9 mouse cellular contexts compared by ENCODE assay signal in the genomic region with DNA sequence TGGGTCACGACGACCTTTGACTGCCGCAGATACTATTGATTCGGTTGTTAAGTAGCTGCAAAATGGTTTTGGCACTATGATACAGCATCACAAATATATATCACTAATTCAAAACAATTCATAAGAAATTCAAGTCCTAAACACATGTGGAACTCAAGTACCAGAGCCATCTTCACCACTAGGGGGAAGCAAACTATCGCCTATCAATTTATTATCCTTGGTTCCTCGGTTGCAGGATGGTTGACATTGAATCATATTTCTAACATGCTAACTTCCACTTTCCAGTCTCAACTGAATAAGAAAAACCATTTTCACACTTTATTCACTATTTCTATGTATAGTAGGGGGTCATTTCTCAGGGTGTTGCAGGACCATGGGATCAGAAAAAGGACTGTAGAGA. TPM values are rescaled to one million over a fixed set of nuclear protein-coding genes. Genes with fewer than 3 reads are reported as not detected.
DNase-seq lines count a peak whose midpoint lies in the region; ATAC-seq and TF ChIP-seq lines count a peak whose summit lies in the region.
"Had no signal": no experiment of that assay in that cellular context is flagged by ENCODE, and none has a peak within 500 bp of the region (broad histone marks: within the 10 kb centered on the region; RNA-seq: fewer than 3 reads in every experiment).

No protein-coding gene starts in this region.

- H3K9ac ChIP-seq in hindbrain, postnatal 0 days (replicated peaks; ENCODE audit: low read length), result no peak overlapping the region
- H3K9ac ChIP-seq in liver, embryonic 14.5 days (replicated peaks), result no peak overlapping the region

- no peaks in the 10 kb centered on the region for H3K4me1 ChIP-seq in hindbrain, postnatal 0 days (ENCODE audit: insufficient read depth, low read length)
- no peaks in the 10 kb centered on the region for H3K4me1 ChIP-seq in liver, embryonic 14.5 days (replicated peaks; ENCODE audit: control insufficient read depth in 2 of 2, insufficient read depth in 2 of 2, low read length in 1 of 2)

- WGBS in hindbrain, postnatal 0 days, result 27% methylated on average over 6 of the region's 6 CpGs
- 21% methylated on average over 6 of the region's 6 CpGs for WGBS in liver, embryonic 14.5 days (ENCODE audit: insufficient replicate concordance)

- no peaks in the 10 kb centered on the region for H3K36me3 ChIP-seq in hindbrain, postnatal 0 days (ENCODE audit: insufficient read depth, low read length)
- H3K36me3 ChIP-seq in liver, embryonic 14.5 days (replicated peaks; ENCODE audit: control insufficient read depth, insufficient read depth, low read depth), result no peaks in the 10 kb centered on the region

- H3K9me3 ChIP-seq in hindbrain, postnatal 0 days (ENCODE audit: low read length), result no peaks in the 10 kb centered on the region
- no peaks in the 10 kb centered on the region for H3K9me3 ChIP-seq in liver, embryonic 14.5 days (ENCODE audit: control insufficient read depth, low read length)

- ATAC-seq in Patski, result no peak
- ATAC-seq in hindbrain, postnatal 0 days, result peak; percentile 62; the same call in 1 of the 2 replicates
- ATAC-seq in liver, embryonic 14.5 days (ENCODE audit: insufficient read depth), result no peak

- H3K27me3 ChIP-seq in Patski, result peaks cover 9% of the 10 kb centered on the region
- no peaks in the 10 kb centered on the region for H3K27me3 ChIP-seq in hindbrain, postnatal 0 days (ENCODE audit: insufficient read depth, low read length)
- H3K27me3 ChIP-seq in liver, embryonic 14.5 days (ENCODE audit: control insufficient read depth, insufficient read depth, low read length), result no peaks in the 10 kb centered on the region

- POLR2A ChIA-PET in Patski (lab: Charles Lee), result interaction anchor here (1.2 kb wide), 1 partner anchor 27 kb away, joined by 3 read pairs; no protein-coding TSS in a partner anchor

- no peak overlapping the region for H3K4me3 ChIP-seq in hindbrain, postnatal 0 days (ENCODE audit: low read length)
- no peak overlapping the region for H3K4me3 ChIP-seq in liver, embryonic 14.5 days (ENCODE audit: insufficient read depth in 1 of 2, low read depth in 2 of 2, low read length in 2 of 2)

- peak; percentile 51 for DNase-seq in ovary, postnatal 14 days (ENCODE audit: low spot score)
- no peak for DNase-seq in ovary, adult 18-20 months (ENCODE audit: low spot score)
- DNase-seq in Patski (ENCODE audit: low read depth, low spot score), result no peak
- DNase-seq in embryo, embryonic 10 days (ENCODE audit: low spot score), result peak; percentile 85
- DNase-seq in hindbrain, postnatal 0 days (ENCODE audit: low spot score), result peak; percentile 91
- DNase-seq in liver, embryonic 14.5 days (ENCODE audit: low read depth in 3 of 3, low spot score in 3 of 3), result peak in 2 of 3 experiments; percentile 22 to 43
- DNase-seq in retina, embryonic 14.5 days (ENCODE audit: low spot score), result peak; percentile 93
- no peak for DNase-seq in urinary bladder, postnatal 10 days (ENCODE audit: low spot score)

- TF ChIP-seq CTCF in Patski (IDR thresholded peaks at IDR 0.05), result peak; percentile 75
- peak; percentile 88 for TF ChIP-seq CTCF in hindbrain, postnatal 0 days (IDR thresholded peaks at IDR 0.05; ENCODE audit: low read depth)
- TF ChIP-seq CTCF in liver, embryonic 14.5 days (IDR thresholded peaks at IDR 0.05; ENCODE audit: low read depth), result peak; percentile 65

- no peak overlapping the region for H3K27ac ChIP-seq in hindbrain, postnatal 0 days
- no peak overlapping the region for H3K27ac ChIP-seq in liver, embryonic 14.5 days
- H3K27ac ChIP-seq: macrophage had no signal

- CTCF ChIA-PET in Patski (lab: Charles Lee), result interaction anchor here (1.2 to 1.7 kb wide), 4 partner anchors 23 to 193 kb away, joined by 3 to 6 read pairs (median 4); no protein-coding TSS in a partner anchor

- in situ Hi-C loops in Patski (cut with MboI; ENCODE audit: low pct_unique_long_range_greater_than_20kb), result loop anchor here (5.0 kb wide), 3 partner anchors 58 to 873 kb away; a partner anchor contains a TSS

- TF ChIP-seq EP300 in liver, embryonic 14.5 days (IDR thresholded peaks at IDR 0.05; ENCODE audit: low read depth), result no peak

- no peak overlapping the region for H3K4me2 ChIP-seq in hindbrain, postnatal 0 days (ENCODE audit: low read depth, low read length)
- H3K4me2 ChIP-seq in liver, embryonic 14.5 days (ENCODE audit: low read depth), result no peak overlapping the region

RNA-seq across cellular contexts. Expression of a gene that starts 19.0 kb away (rescaled TPM):
- polyA plus RNA-seq in Patski (2021), result 115 TPM
- total RNA-seq in hindbrain, postnatal 0 days (2014; rRNA removed), result 21.9 and 24.3 TPM in 2 replicates
- polyA plus RNA-seq in hindbrain, postnatal 0 days (2015; fragmentation: Nextera tagmentation; extraction: Ambion mirVana), result 36.2 and 36.5 TPM in 2 replicates
- polyA plus RNA-seq in liver, embryonic 14.5 days (2012; rRNA removed), result 15.4 and 24.3 TPM in 2 replicates
- 38.8 and 39.8 TPM in 2 replicates for polyA plus RNA-seq in liver, embryonic 14.5 days (2014; fragmentation: Nextera tagmentation; extraction: Ambion mirVana)

RNA-seq across cellular contexts. Expression of a gene that starts 20.7 kb away (rescaled TPM):
- polyA plus RNA-seq in Patski (2021), result not detected
- total RNA-seq in hindbrain, postnatal 0 days (2014; rRNA removed), result not detected in 2 replicates
- 0.32 and 0.36 TPM in 2 replicates for polyA plus RNA-seq in hindbrain, postnatal 0 days (2015; fragmentation: Nextera tagmentation; extraction: Ambion mirVana)
- not detected in 2 replicates for polyA plus RNA-seq in liver, embryonic 14.5 days (2012; rRNA removed)
- polyA plus RNA-seq in liver, embryonic 14.5 days (2014; fragmentation: Nextera tagmentation; extraction: Ambion mirVana), result not detected in 2 replicates
- polyA plus RNA-seq: macrophage had no signal

RNA-seq across cellular contexts. Expression of a gene that starts 24.2 kb away (rescaled TPM):
- polyA plus RNA-seq in Patski (2021), result 68.6 TPM
- total RNA-seq in hindbrain, postnatal 0 days (2014; rRNA removed), result 56.4 and 58.1 TPM in 2 replicates
- polyA plus RNA-seq in hindbrain, postnatal 0 days (2015; fragmentation: Nextera tagmentation; extraction: Ambion mirVana), result 160 and 165 TPM in 2 replicates
- 32.6 and 34.3 TPM in 2 replicates for polyA plus RNA-seq in liver, embryonic 14.5 days (2012; rRNA removed)
- 61.1 and 68.2 TPM in 2 replicates for polyA plus RNA-seq in liver, embryonic 14.5 days (2014; fragmentation: Nextera tagmentation; extraction: Ambion mirVana)

RNA-seq across cellular contexts. Expression of a gene that starts 45.8 kb away (rescaled TPM):
- polyA plus RNA-seq in Patski (2021), result 156 TPM
- 27.7 and 71.0 TPM in 2 replicates for total RNA-seq in hindbrain, postnatal 0 days (2014; rRNA removed)
- polyA plus RNA-seq in hindbrain, postnatal 0 days (2015; fragmentation: Nextera tagmentation; extraction: Ambion mirVana), result 222 and 232 TPM in 2 replicates
- 22.7 and 37.6 TPM in 2 replicates for polyA plus RNA-seq in liver, embryonic 14.5 days (2012; rRNA removed)
- polyA plus RNA-seq in liver, embryonic 14.5 days (2014; fragmentation: Nextera tagmentation; extraction: Ambion mirVana), result 99.8 and 102 TPM in 2 replicates

Comparison
In these comparisons a context has a peak if more than half of its experiments do, and no peak if none do; other contexts are left out.
1. DNase-seq: peak in ovary, postnatal 14 days (single experiment), embryo, embryonic 10 days (single experiment), hindbrain, postnatal 0 days (single experiment), liver, embryonic 14.5 days (2 of 3) and retina, embryonic 14.5 days (single experiment); none in ovary, adult 18-20 months (single experiment), Patski (single experiment) and urinary bladder, postnatal 10 days (single experiment).
2. Peak in every context shown above with its lines, with median percentiles within 50 percentile points of each other: CTCF ChIP-seq.